Mouse (Mus musculus): ENCODE measurements around the gene Zfp2. TPM values are rescaled to one million over a fixed set of nuclear protein-coding genes. Genes with fewer than 3 reads are reported as not detected.

The Zfp2 gene
- 1 to 10 TPM; 2.1 to 2.4 TPM for total RNA-seq (2023)

DNA sequence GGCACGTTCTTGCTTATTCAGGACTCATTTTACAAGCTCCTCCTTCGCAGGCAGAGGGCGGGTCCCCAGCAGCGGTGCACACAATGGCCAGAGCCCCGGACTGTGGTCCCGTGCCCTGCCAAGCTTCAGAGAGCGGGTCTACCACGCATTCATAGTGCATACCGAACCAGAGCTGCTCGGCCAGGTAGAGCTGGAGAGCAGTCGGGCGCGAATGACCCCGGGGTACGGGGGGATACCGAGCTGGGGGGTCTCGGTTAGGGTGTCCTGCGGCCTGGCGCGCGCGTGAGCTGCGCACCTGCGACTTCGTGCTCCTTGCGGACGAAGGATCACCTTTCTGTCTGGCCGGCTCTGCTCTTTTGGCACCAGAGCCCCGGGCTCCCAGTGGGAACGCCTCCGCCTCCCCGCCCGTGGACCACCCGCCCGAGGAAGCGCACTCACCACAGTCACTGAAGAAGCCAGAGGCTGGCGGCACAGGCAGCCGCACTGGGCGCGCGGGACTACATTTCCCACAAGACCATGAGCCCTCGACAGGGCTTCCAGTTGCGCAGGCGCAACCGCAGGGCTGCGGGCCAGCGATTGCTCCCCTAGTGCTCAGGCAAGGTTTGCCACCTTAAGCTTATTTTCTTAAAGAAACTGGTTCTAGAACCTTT, at the start of gene Zfp2:
TSS of gene Zfp2 (minus strand) at position 495 of the 650 bp plus-strand sequence.

DNA sequence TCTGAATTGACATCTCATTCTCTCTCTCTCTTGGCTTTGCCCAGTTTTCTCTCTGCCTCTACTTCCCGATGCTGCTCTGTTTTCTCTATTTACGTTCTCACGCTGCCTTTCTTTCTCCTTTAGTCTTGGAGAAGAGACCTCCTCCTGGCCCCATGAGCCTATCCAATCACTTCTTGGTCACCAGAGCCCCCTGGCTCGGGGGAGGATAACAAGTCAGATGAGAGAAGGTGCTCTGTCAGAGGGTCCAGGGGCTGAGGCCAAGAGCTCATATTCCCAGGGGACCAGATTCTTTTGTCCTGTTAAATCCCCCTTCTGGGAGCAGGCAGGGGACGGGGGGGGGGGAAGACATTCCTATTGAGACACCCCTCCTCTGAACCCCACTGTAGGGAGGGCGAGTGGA, 37.7 kb upstream of the Zfp2 start, which contains the start of gene Prop1:
TSS of gene Prop1 (minus strand) at position 101 of the 400 bp plus-strand sequence.

DNA sequence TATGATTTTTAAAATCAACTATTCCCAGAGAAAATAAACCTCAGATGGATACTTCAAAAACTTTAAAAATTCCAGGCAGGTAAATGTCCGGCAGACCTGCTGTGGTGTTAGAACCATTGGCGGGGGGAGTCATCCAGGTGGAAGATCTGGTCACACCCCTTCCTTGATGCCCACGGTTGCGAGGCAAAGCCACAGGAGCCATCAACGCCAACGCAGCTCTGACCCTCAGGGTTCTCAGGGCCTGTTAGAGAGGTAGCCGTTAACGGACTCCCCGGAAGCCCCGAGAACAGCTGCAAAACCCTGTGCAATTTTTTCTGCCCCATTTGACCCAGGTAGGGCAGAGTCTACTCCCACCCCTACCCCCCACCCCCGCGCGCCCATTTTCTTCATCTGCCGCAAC, 27.5 kb upstream of the Zfp2 start, which contains the start of gene 4933414I15Rik:
TSS of gene 4933414I15Rik (minus strand) at position 260 of the 400 bp plus-strand sequence.

DNA sequence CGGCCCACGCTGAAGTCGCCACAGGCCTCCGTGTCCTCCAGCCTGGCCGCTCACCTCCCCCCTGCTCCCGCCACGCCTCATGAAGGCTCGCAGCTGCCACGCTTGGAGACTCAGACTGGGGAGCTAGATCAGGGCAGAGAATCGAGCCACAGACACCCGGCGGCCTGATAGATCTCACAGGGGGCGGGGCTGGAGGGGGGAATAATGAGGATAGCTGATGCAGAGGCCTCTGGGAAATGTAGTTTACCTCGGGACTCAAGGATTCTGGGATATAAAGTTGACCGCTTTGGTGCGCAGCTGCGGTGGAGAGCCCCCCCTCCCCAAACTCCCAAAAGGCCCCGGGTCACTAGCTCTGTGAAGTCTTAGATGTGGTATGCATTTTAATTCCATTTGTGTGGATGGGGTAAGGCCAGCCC, 15.5 kb upstream of the Zfp2 start, which contains the start of gene Zfp354b:
TSS of gene Zfp354b (minus strand) at position 183 of the 416 bp plus-strand sequence.

GRCm38 (mm10) chr11:50887390-50888128, 28.4 kb downstream of the Zfp2 start, which contains the start of gene Zfp454:
Gene Zfp454, minus strand, starts transcription at chr11:50887651.

GRCm38 (mm10) chr11:50850177-50850735, 65.7 kb downstream of the Zfp2 start, which contains the start of gene Grm6:
Gene Grm6, plus strand, starts transcription at chr11:50850685.

Other genes with a start within 250 kb of the Zfp2 start
- 10 to 100 TPM; 16.2 to 21.5 TPM for gene Zfp354c, start 88.4 kb downstream of the Zfp2 start, total RNA-seq (2023)
- under 1 TPM; 0.41 to 0.90 TPM for gene Zfp879, start 74.6 kb downstream of the Zfp2 start, total RNA-seq (2023)
- 10 to 100 TPM; 10.3 to 12.8 TPM for gene Grm6, start 65.5 kb downstream of the Zfp2 start, total RNA-seq (2023)
- under 1 TPM; 0.38 to 0.39 TPM for gene Zfp454, start 28.5 kb downstream of the Zfp2 start, total RNA-seq (2023)
- not detected for gene Zfp354b, start 15.5 kb upstream of the Zfp2 start, total RNA-seq (2023)
- not detected for gene 4933414I15Rik, start 27.6 kb upstream of the Zfp2 start, total RNA-seq (2023)
- not detected for gene Prop1, start 37.6 kb upstream of the Zfp2 start, total RNA-seq (2023)
- gene Olfr1378, start 50.4 kb upstream of the Zfp2 start, total RNA-seq (2023), result not detected
- not detected for gene Olfr1377, start 65.8 kb upstream of the Zfp2 start, total RNA-seq (2023)
- not detected for gene Olfr51, start 87.4 kb upstream of the Zfp2 start, total RNA-seq (2023)
- gene Olfr54, start 98.1 kb upstream of the Zfp2 start, total RNA-seq (2023), result not detected
- not detected for gene Olfr1375, start 131.9 kb upstream of the Zfp2 start, total RNA-seq (2023)
- gene Zfp354a, start 143.1 kb upstream of the Zfp2 start, total RNA-seq (2023), result not detected